Mouse (Mus musculus) myocyte (in vitro differentiated cells): ENCODE results near the gene Bmp6. TPM values are rescaled to one million over a fixed set of nuclear protein-coding genes. Genes with fewer than 3 reads are reported as not detected.

Experiments used
- H3K27me3 ChIP-seq: one replicate; pipeline ENCODE4 v1.6.1; 2011; ENCODE audit not compliant: control insufficient read depth, insufficient read depth, insufficient read length
- H3K36me3 ChIP-seq: one replicate; pipeline ENCODE4 v1.6.1; 2011; ENCODE audit not compliant: control insufficient read depth, insufficient read depth
- H3K4me2 ChIP-seq: one replicate; pipeline ENCODE4 v1.6.1; 2011; ENCODE audit warnings: low read depth, control low read depth
- H3K4me3 ChIP-seq: one replicate; pipeline ENCODE4 v1.5.1; 2011; ENCODE audit warnings: mild to moderate bottlenecking, control low read depth, moderate library complexity
- H3K79me2 ChIP-seq: one replicate; pipeline ENCODE4 v1.6.1; 2011; ENCODE audit not compliant: control insufficient read depth, insufficient read depth
- H3ac ChIP-seq: one replicate; pipeline ENCODE4 v1.6.1; 2011; ENCODE audit not compliant: control insufficient read depth, insufficient read length
- CEBPB ChIP-seq: IDR thresholded peaks from 2 replicates; pipeline ENCODE4 v1.6.1; 2011; ENCODE audit warnings: mild to moderate bottlenecking, moderate library complexity; ENCODE audit not compliant: poor library complexity, insufficient read depth, severe bottlenecking
- E2F4 ChIP-seq: IDR thresholded peaks from one replicate; pipeline ENCODE4 v1.6.1; 2011; ENCODE audit warnings: mild to moderate bottlenecking, control low read depth, moderate library complexity; ENCODE audit not compliant: insufficient read depth
- MAX ChIP-seq: IDR thresholded peaks from one replicate; pipeline ENCODE4 v1.6.1; 2011; ENCODE audit warnings: low read depth, mild to moderate bottlenecking, control low read depth
- MYOD1 ChIP-seq, 3 experiments: IDR thresholded peaks; one replicate each; pipeline ENCODE4 v1.6.1; 2011; ENCODE audit warnings: control low read depth in 2 of 3, low read depth in 2 of 3, mild to moderate bottlenecking in 2 of 3, moderate library complexity in 1 of 3; ENCODE audit not compliant: insufficient read length in 2 of 3, control insufficient read depth in 1 of 3
- MYOG ChIP-seq, 3 experiments: IDR thresholded peaks; one replicate each; pipeline ENCODE4 v1.6.1; 2011; ENCODE audit warnings: control low read depth in 2 of 3, low read depth in 2 of 3, mild to moderate bottlenecking in 2 of 3; ENCODE audit not compliant: insufficient read length in 2 of 3, control insufficient read depth in 1 of 3, insufficient read depth in 1 of 3
- POLR2A ChIP-seq: IDR thresholded peaks from one replicate; pipeline ENCODE4 v1.6.1; 2011; ENCODE audit warnings: low read depth, mild to moderate bottlenecking, control low read depth, moderate library complexity; ENCODE audit not compliant: insufficient read length
- POLR2AphosphoS2 ChIP-seq: IDR thresholded peaks from one replicate; pipeline ENCODE4 v1.6.1; 2011; ENCODE audit warnings: low read depth, control low read depth; ENCODE audit not compliant: insufficient read length
- REST ChIP-seq: IDR thresholded peaks from one replicate; pipeline ENCODE4 v1.6.1; 2011; ENCODE audit warnings: mild to moderate bottlenecking, control low read depth, moderate library complexity; ENCODE audit not compliant: insufficient read depth, insufficient read length
- SRF ChIP-seq: IDR thresholded peaks from one replicate; pipeline ENCODE4 v1.6.1; 2011; ENCODE audit warnings: low read depth; ENCODE audit not compliant: control insufficient read depth, insufficient read length
- TCF12 ChIP-seq: IDR thresholded peaks from one replicate; pipeline ENCODE4 v1.6.1; 2011; ENCODE audit warnings: mild to moderate bottlenecking, control low read depth; ENCODE audit not compliant: poor library complexity, insufficient read depth, severe bottlenecking
- TCF3 ChIP-seq: IDR thresholded peaks from one replicate; pipeline ENCODE4 v1.6.1; 2011; ENCODE audit warnings: low read depth, control low read depth; ENCODE audit not compliant: insufficient read length
- USF1 ChIP-seq: IDR thresholded peaks from one replicate; pipeline ENCODE4 v1.6.1; 2011; ENCODE audit warnings: low read depth, mild to moderate bottlenecking, control low read depth, moderate library complexity
- polyA plus RNA-seq: library from polyadenylated mRNA; unstranded; fragments of >200 nt; fragmentation: generic; extraction: Trizol; gene quantifications from one replicate; pipeline ENCODE4 v1.2.1, GENCODE M21; 2012; ENCODE audit warnings: missing spikeins

Bmp6 gene
- polyA plus RNA-seq, 1 experiment, result 0.06 TPM

DNA sequence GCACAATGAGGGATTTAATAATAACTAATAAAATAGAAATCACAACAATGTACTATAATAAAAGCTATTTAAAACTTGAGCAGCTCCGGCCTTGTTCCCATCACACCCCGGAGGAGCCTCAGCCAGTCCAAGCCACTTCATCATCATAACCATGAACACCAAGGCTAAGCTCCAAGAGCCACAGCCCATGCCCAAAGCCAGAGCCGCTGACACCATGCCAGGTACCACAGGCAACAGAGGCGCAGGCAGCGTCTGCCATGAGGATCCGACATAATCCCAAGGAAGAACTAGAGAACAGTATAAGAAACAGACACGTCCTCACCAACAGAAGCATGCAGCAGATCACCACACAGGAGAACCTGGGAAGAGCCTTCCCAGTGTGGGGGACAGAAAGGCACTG, 169.0 kb downstream of the Bmp6 start:
- Histone ChIP-seq H3K79me2 (peaks cover 5% of the 10 kb centered on the region), H3ac (no peak overlapping the region), H3K36me3 (peaks cover 17% of the 10 kb centered on the region), H3K4me3 (no peak overlapping the region), H3K27me3 (no peaks in the 10 kb centered on the region), H3K4me2 (no peak overlapping the region)
- TF ChIP-seq MAX (no peak), SRF (no peak), MYOG (IDR thresholded peaks at IDR 0.05; ENCODE audit: control insufficient read depth in 1 of 3, insufficient read depth in 1 of 3, insufficient read length in 2 of 3, low read depth in 2 of 3) (no peak), TCF12 (no peak), POLR2AphosphoS2 (no peak), E2F4 (no peak), MYOD1 (IDR thresholded peaks at IDR 0.05; ENCODE audit: control insufficient read depth in 1 of 3, insufficient read length in 2 of 3, low read depth in 2 of 3) (no peak), TCF3 (no peak), REST (no peak), USF1 (no peak)

DNA sequence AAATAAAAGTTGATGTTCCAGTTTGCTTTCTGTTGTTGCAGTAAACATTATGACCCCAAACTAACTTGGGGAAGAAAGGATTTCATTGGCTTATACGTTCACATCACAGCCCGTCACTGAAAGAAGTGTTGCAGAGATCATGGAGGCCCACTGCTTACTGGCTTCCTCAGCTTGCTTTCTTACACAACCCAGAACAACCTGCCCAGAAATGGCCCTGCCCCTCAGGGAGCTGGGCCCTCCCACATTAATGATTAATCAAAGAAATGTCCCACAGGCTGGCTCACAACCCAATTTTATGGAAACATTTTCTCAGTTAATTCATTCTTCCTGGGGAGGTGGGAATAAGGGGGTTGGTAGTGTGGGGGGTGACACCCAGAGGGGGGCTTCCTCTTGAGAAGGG, 170.5 kb downstream of the Bmp6 start:
- Histone ChIP-seq H3K4me2 (no peak overlapping the region), H3ac (no peak overlapping the region), H3K36me3 (peaks cover 26% of the 10 kb centered on the region), H3K4me3 (no peak overlapping the region), H3K27me3 (no peaks in the 10 kb centered on the region), H3K79me2 (peaks cover 5% of the 10 kb centered on the region)
- no peak for TF ChIP-seq TCF3
- TF ChIP-seq SRF, result no peak
- no peak for TF ChIP-seq USF1
- no peak for TF ChIP-seq MYOG (IDR thresholded peaks at IDR 0.05; ENCODE audit: control insufficient read depth in 1 of 3, insufficient read depth in 1 of 3, insufficient read length in 2 of 3, low read depth in 2 of 3)
- TF ChIP-seq CEBPB, result no peak
- TF ChIP-seq TCF12, result no peak
- TF ChIP-seq MAX, result no peak
- no peak for TF ChIP-seq REST
- no peak for TF ChIP-seq POLR2A
- no peak for TF ChIP-seq POLR2AphosphoS2
- TF ChIP-seq MYOD1 (IDR thresholded peaks at IDR 0.05; ENCODE audit: control insufficient read depth in 1 of 3, insufficient read length in 2 of 3, low read depth in 2 of 3), result no peak
- TF ChIP-seq E2F4, result no peak

DNA sequence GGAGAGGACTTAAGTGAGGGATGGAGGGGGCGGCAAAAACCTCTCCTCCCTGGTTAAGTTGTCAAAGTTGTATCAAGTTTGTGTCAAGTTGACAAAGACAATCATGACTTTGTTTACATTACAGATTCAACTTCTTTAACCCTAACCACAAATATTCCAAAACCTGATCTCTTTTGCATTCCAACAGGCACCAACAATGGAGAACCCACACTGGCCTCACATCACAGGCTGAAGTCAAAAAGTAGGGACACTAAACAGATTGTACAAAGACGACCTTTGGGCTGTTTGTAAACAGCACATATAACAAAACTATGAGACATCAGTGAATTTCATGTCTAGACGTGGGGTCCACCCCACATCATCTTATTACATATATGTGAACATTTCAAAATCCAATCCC, 170.9 kb downstream of the Bmp6 start:
- Histone ChIP-seq H3K4me3 (no peak overlapping the region), H3ac (no peak overlapping the region), H3K36me3 (peaks cover 28% of the 10 kb centered on the region), H3K79me2 (peaks cover 5% of the 10 kb centered on the region), H3K4me2 (no peak overlapping the region), H3K27me3 (no peaks in the 10 kb centered on the region)
- TF ChIP-seq TCF12 (no peak), MYOG (IDR thresholded peaks at IDR 0.05; ENCODE audit: control insufficient read depth in 1 of 3, insufficient read depth in 1 of 3, insufficient read length in 2 of 3, low read depth in 2 of 3) (no peak), SRF (no peak), E2F4 (no peak), REST (no peak), TCF3 (no peak), POLR2AphosphoS2 (no peak), USF1 (no peak), POLR2A (no peak), MAX (no peak), CEBPB (no peak), MYOD1 (IDR thresholded peaks at IDR 0.05; ENCODE audit: control insufficient read depth in 1 of 3, insufficient read length in 2 of 3, low read depth in 2 of 3) (no peak)

DNA sequence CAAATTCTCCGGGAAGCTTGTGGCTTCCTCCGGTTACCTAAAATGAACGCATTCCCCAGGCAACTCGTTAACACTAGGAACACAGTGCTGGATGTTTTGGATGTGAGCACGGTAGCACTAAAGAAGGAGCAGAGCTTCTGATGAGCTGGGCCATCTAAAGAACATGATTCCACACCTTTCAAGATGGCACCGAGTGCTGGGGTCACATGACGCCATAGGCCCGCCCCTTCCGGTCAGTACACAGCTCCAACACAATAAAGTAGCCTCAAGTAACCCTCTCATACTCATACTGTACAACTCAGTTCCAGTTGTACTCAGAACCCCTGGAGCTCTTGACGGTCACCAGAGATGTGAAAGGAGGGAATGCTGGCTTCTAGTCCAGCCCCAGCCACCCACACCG, 171.7 kb downstream of the Bmp6 start:
- TF ChIP-seq USF1, result peak; percentile 8
- no peak for TF ChIP-seq SRF
- H3K27me3 ChIP-seq, result no peaks in the 10 kb centered on the region
- no peak overlapping the region for H3ac ChIP-seq

DNA sequence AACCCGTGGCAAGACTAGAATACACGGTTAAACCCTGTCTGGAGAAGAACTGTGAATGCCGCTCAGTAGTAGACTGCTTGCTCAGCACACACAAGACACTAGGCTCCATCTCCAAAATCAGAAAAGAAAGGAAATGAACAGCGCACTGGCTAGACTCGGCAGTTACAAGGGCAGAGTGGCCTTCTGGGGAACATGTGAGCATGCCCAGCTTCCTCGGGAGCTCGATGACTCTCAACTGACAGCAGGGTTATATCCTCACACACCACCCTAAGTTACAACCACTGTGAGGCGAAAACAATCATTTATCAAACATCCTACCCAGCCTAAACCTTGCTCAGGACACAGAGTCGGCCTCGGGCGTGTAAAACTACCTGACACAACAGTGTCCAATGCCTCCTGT, 175.4 kb downstream of the Bmp6 start:
- peaks cover 30% of the 10 kb centered on the region for H3K79me2 ChIP-seq
- H3K27me3 ChIP-seq, result no peaks in the 10 kb centered on the region
- H3K4me3 ChIP-seq, result no peak overlapping the region
- TF ChIP-seq USF1, result no peak
- TF ChIP-seq POLR2A, result no peak
- TF ChIP-seq POLR2AphosphoS2, result no peak
- no peak for TF ChIP-seq MYOG (IDR thresholded peaks at IDR 0.05; ENCODE audit: control insufficient read depth in 1 of 3, insufficient read depth in 1 of 3, insufficient read length in 2 of 3, low read depth in 2 of 3)
- no peak for TF ChIP-seq CEBPB
- TF ChIP-seq MAX, result no peak
- no peak for TF ChIP-seq REST
- TF ChIP-seq MYOD1 (IDR thresholded peaks at IDR 0.05; ENCODE audit: control insufficient read depth in 1 of 3, insufficient read length in 2 of 3, low read depth in 2 of 3), result no peak
- no peak for TF ChIP-seq SRF
- no peak for TF ChIP-seq TCF12
- TF ChIP-seq TCF3, result no peak
- TF ChIP-seq E2F4, result no peak
- peaks cover 32% of the 10 kb centered on the region for H3K36me3 ChIP-seq
- H3ac ChIP-seq, result no peak overlapping the region
- H3K4me2 ChIP-seq, result no peak overlapping the region

More for the DNA sequence above, 171.7 kb downstream of the Bmp6 start:
- Histone ChIP-seq H3K79me2 (peaks cover 7% of the 10 kb centered on the region), H3K4me3 (no peak overlapping the region), H3K4me2 (no peak overlapping the region), H3K36me3 (peaks cover 28% of the 10 kb centered on the region)
